Mouse (Mus musculus) CH12.LX (cell line): ENCODE data around the gene Ifi205.
"Not testable (repeated sequence)": the region's sequence is repeated elsewhere in the genome, so short reads cannot be mapped to it uniquely, and the experiment has no call there.

Source experiments
- CTCF ChIP-seq, 2 experiments: IDR thresholded peaks in 1 of 2; conservative IDR thresholded peaks in 1 of 2; 2 replicates each; pipeline ENCODE4 v1.5.1; 2011 to 2012; ENCODE audit warnings: low read depth in 2 of 2, low read length in 2 of 2, improper control_type of control experiment in 1 of 2, inconsistent platforms in 1 of 2, mild to moderate bottlenecking in 1 of 2, moderate library complexity in 1 of 2
- E2F4 ChIP-seq: IDR thresholded peaks from 2 replicates; pipeline ENCODE4 v1.6.1; 2011; ENCODE audit warnings: low read depth, low read length, improper control_type of control experiment; ENCODE audit not compliant: insufficient replicate concordance
- KAT2A ChIP-seq: IDR thresholded peaks from 2 replicates; pipeline ENCODE4 v1.6.1; 2012; ENCODE audit warnings: low read length, improper control_type of control experiment, inconsistent platforms; ENCODE audit not compliant: insufficient replicate concordance
- MYC ChIP-seq: IDR thresholded peaks from 2 replicates; pipeline ENCODE4 v1.6.1; 2011; ENCODE audit warnings: low read depth, mild to moderate bottlenecking, improper control_type of control experiment, low read length
- NELFE ChIP-seq: IDR thresholded peaks from 2 replicates; pipeline ENCODE4 v1.6.1; 2011; ENCODE audit warnings: low read depth, low read length, improper control_type of control experiment
- POLR2A ChIP-seq: IDR thresholded peaks from 2 replicates; pipeline ENCODE4 v1.6.1; 2011; ENCODE audit warnings: low read depth, mild to moderate bottlenecking, improper control_type of control experiment, low read length
- POLR2AphosphoS2 ChIP-seq: IDR thresholded peaks from 2 replicates; pipeline ENCODE4 v1.6.1; 2011; ENCODE audit warnings: low read depth, low read length, improper control_type of control experiment
- RAD21 ChIP-seq: IDR thresholded peaks from 2 replicates; pipeline ENCODE4 v1.6.1; 2011; ENCODE audit warnings: low read depth, mild to moderate bottlenecking, low read length, improper control_type of control experiment, moderate library complexity
- SIN3A ChIP-seq: IDR thresholded peaks from 2 replicates; pipeline ENCODE4 v1.6.1; 2012; ENCODE audit warnings: low read length, improper control_type of control experiment, inconsistent platforms
- TCF12 ChIP-seq: IDR thresholded peaks from 2 replicates; pipeline ENCODE4 v1.6.1; 2014; ENCODE audit warnings: low read depth, mild to moderate bottlenecking, inconsistent platforms, low read length, improper control_type of control experiment
- UBTF ChIP-seq: IDR thresholded peaks from 2 replicates; pipeline ENCODE4 v1.6.1; 2012; ENCODE audit warnings: low read depth, mild to moderate bottlenecking, inconsistent platforms, low read length, improper control_type of control experiment, moderate library complexity
- USF1 ChIP-seq: IDR thresholded peaks from 2 replicates; pipeline ENCODE4 v1.6.1; 2014; ENCODE audit warnings: low read depth, mild to moderate bottlenecking, inconsistent platforms, low read length, improper control_type of control experiment

- not testable (repeated sequence) for TF ChIP-seq UBTF; POLR2A; CTCF (conservative IDR thresholded peaks at IDR 0.05 in 1 of 2, IDR thresholded peaks at IDR 0.05 in 1 of 2; ENCODE audit: low read depth in 2 of 2, low read length in 2 of 2); NELFE; E2F4; POLR2AphosphoS2; SIN3A; KAT2A; MYC; USF1; TCF12; RAD21
These were observed 17.7 kb upstream of the Ifi205 start for GRCm38 (mm10) chr1:174049357-174049756.
